19 mouse cellular contexts compared by ENCODE assay signal in genomic region chr5:54212038-54212589, GRCm38 (mm10).
A peak's percentile ranks its signal among the peaks of the same experiment; 100 is the strongest.
DNase-seq lines count a peak whose midpoint lies in the region; ATAC-seq and TF ChIP-seq lines count a peak whose summit lies in the region.
"Had no signal": no experiment of that assay in that cellular context is flagged by ENCODE, and none has a peak within 500 bp of the region (broad histone marks: within the 10 kb centered on the region; RNA-seq: fewer than 3 reads in every experiment).

No protein-coding gene starts in this region.

- H3K4me3 ChIP-seq in heart, postnatal 0 days (ENCODE audit: low read depth, low read length), result no peak overlapping the region
- H3K4me3 ChIP-seq in kidney, postnatal 0 days (replicated peaks; ENCODE audit: low read depth, low read length), result no peak overlapping the region
- no peak overlapping the region for H3K4me3 ChIP-seq in CH12.LX (replicated peaks in 1 of 3; ENCODE audit: low read depth in 2 of 3, low read length in 2 of 3, poor library complexity in 1 of 3)
- H3K4me3 ChIP-seq: embryonic facial prominence, embryonic 13.5 days; forebrain, embryonic 12.5 days; heart, embryonic 12.5 days; hindbrain, embryonic 15.5 days had no signal

- H3K4me2 ChIP-seq in heart, postnatal 0 days (ENCODE audit: low read depth, low read length), result no peak overlapping the region
- no peak overlapping the region for H3K4me2 ChIP-seq in kidney, postnatal 0 days (ENCODE audit: low read length)
- peak overlapping the region; percentile 37; the same call in 1 of the 2 replicates for H3K4me2 ChIP-seq in CH12.LX (ENCODE audit: insufficient read depth, low read depth, poor library complexity, severe bottlenecking)
- H3K4me2 ChIP-seq: embryonic facial prominence, embryonic 13.5 days; forebrain, embryonic 12.5 days; heart, embryonic 12.5 days; hindbrain, embryonic 15.5 days had no signal

- no peak for TF ChIP-seq POLR2A in CH12.LX (IDR thresholded peaks at IDR 0.05; ENCODE audit: low read depth, low read length)

- H3K9ac ChIP-seq in heart, postnatal 0 days (replicated peaks; ENCODE audit: low read depth, low read length), result no peak overlapping the region
- H3K9ac ChIP-seq in kidney, postnatal 0 days (ENCODE audit: low read depth, low read length), result no peak overlapping the region
- H3K9ac ChIP-seq in CH12.LX (ENCODE audit: insufficient read depth, low read depth), result no peak overlapping the region
- H3K9ac ChIP-seq: embryonic facial prominence, embryonic 13.5 days; forebrain, embryonic 12.5 days; heart, embryonic 12.5 days; hindbrain, embryonic 15.5 days had no signal

- 59% methylated on average over 5 of the region's 5 CpGs for WGBS in heart, postnatal 0 days
- 18% methylated on average over 5 of the region's 5 CpGs for WGBS in kidney, postnatal 0 days

- H3K4me1 ChIP-seq in heart, postnatal 0 days (ENCODE audit: control insufficient read depth, insufficient read depth), result no peaks in the 10 kb centered on the region; the same call in 1 of the 2 replicates
- no peaks in the 10 kb centered on the region for H3K4me1 ChIP-seq in kidney, postnatal 0 days (replicated peaks; ENCODE audit: insufficient read depth, low read length)
- peaks cover 2 to 9% of the 10 kb centered on the region in 2 experiments; a peak in 3 of 4 replicates for H3K4me1 ChIP-seq in CH12.LX (ENCODE audit: control insufficient read depth in 1 of 2, insufficient read depth in 2 of 2)
- H3K4me1 ChIP-seq: embryonic facial prominence, embryonic 13.5 days; forebrain, embryonic 12.5 days; hindbrain, embryonic 15.5 days had no signal

- no peaks in the 10 kb centered on the region for H3K27me3 ChIP-seq in heart, postnatal 0 days (ENCODE audit: control insufficient read depth, insufficient read depth, low read length)
- H3K27me3 ChIP-seq in kidney, postnatal 0 days (ENCODE audit: insufficient read depth, low read length), result no peaks in the 10 kb centered on the region
- H3K27me3 ChIP-seq in CH12.LX (replicated peaks), result no peaks in the 10 kb centered on the region
- H3K27me3 ChIP-seq: embryonic facial prominence, embryonic 13.5 days; forebrain, embryonic 12.5 days; heart, embryonic 12.5 days; hindbrain, embryonic 15.5 days had no signal

- no peak for ATAC-seq in heart, postnatal 0 days (ENCODE audit: insufficient read depth, low read depth)
- ATAC-seq in kidney, postnatal 0 days (replicated peaks; ENCODE audit: low FRiP score, low read depth), result no peak

- dilution Hi-C loops in CH12.LX (cut with MboI; ENCODE audit: extremely low pct_ligation_motif_present, extremely low pct_unique_long_range_greater_than_20kb, low sequenced_read_pairs), result no loop called here

- 0 out of 2 replicates have a peak, but pooled peaks cover 3% of the 10 kb centered on the region for H3K9me3 ChIP-seq in heart, postnatal 0 days (replicated peaks; ENCODE audit: control insufficient read depth, low read length)
- H3K9me3 ChIP-seq in kidney, postnatal 0 days (replicated peaks; ENCODE audit: low read length), result no peaks in the 10 kb centered on the region
- no peaks in the 10 kb centered on the region for H3K9me3 ChIP-seq in CH12.LX (replicated peaks; ENCODE audit: low read length)
- H3K9me3 ChIP-seq: embryonic facial prominence, embryonic 13.5 days; forebrain, embryonic 12.5 days; heart, embryonic 12.5 days; hindbrain, embryonic 15.5 days had no signal

- no peak overlapping the region for H3K27ac ChIP-seq in heart, postnatal 0 days (ENCODE audit: low read depth)
- H3K27ac ChIP-seq in kidney, postnatal 0 days, result no peak overlapping the region
- no peak overlapping the region for H3K27ac ChIP-seq in CH12.LX (ENCODE audit: insufficient read depth, low read depth)
- H3K27ac ChIP-seq: embryonic facial prominence, embryonic 13.5 days; forebrain, embryonic 12.5 days; hindbrain, embryonic 15.5 days had no signal

- no peak for TF ChIP-seq EP300 in heart, postnatal 0 days (IDR thresholded peaks at IDR 0.05; ENCODE audit: low read depth)
- no peak for TF ChIP-seq EP300 in CH12.LX (IDR thresholded peaks at IDR 0.05; ENCODE audit: low read length)

- no peak for TF ChIP-seq CTCF in heart, postnatal 0 days (IDR thresholded peaks at IDR 0.05; ENCODE audit: low read depth)
- no peak for TF ChIP-seq CTCF in kidney, postnatal 0 days (IDR thresholded peaks at IDR 0.05; ENCODE audit: low read depth)
- no peak for TF ChIP-seq CTCF in CH12.LX (conservative IDR thresholded peaks at IDR 0.05 in 1 of 2, IDR thresholded peaks at IDR 0.05 in 1 of 2; ENCODE audit: low read depth in 2 of 2, low read length in 2 of 2)

- peak; percentile 10 for DNase-seq in heart, postnatal 0 days (ENCODE audit: low spot score)
- no peak for DNase-seq in heart, adult 8-10 months (ENCODE audit: low spot score)
- peak; percentile 21 for DNase-seq in kidney, postnatal 0 days (ENCODE audit: low spot score)
- no peak for DNase-seq in kidney, adult 9 months
- peak; percentile 6 for DNase-seq in CH12.LX (ENCODE audit: extremely low read depth)
- peak; percentile 23 for DNase-seq in embryo, embryonic 11 days
- DNase-seq in gastrocnemius, adult 18-20 months (ENCODE audit: low spot score), result no peak
- DNase-seq: adrenal gland, adult 2 months; adrenal gland, postnatal 25 days; cerebellum, adult 18-20 months; cerebellum, adult 9-11 months; cerebellum, postnatal 36 days; gastrocnemius, postnatal 36 days; heart, adult 18-20 months; heart, postnatal 36 days had no signal

- no peak for TF ChIP-seq RAD21 in CH12.LX (IDR thresholded peaks at IDR 0.05; ENCODE audit: low read depth, low read length)

- H3K79me2 ChIP-seq in CH12.LX (replicated peaks; ENCODE audit: control insufficient read depth, extremely low read depth, insufficient read depth, poor library complexity, severe bottlenecking), result no peaks in the 10 kb centered on the region

- no peaks in the 10 kb centered on the region for H3K36me3 ChIP-seq in heart, postnatal 0 days (replicated peaks; ENCODE audit: control insufficient read depth, insufficient read depth, low read length)
- no peaks in the 10 kb centered on the region for H3K36me3 ChIP-seq in kidney, postnatal 0 days (ENCODE audit: insufficient read depth, low read length)
- H3K36me3 ChIP-seq in CH12.LX (replicated peaks in 1 of 2; ENCODE audit: control insufficient read depth in 1 of 2, insufficient read depth in 1 of 2, low read length in 1 of 2), result no peaks in the 10 kb centered on the region
- H3K36me3 ChIP-seq: embryonic facial prominence, embryonic 13.5 days; forebrain, embryonic 12.5 days; heart, embryonic 12.5 days; hindbrain, embryonic 15.5 days had no signal

- in situ Hi-C loops in CH12.LX (cut with MboI; ENCODE audit: low pct_ligation_motif_present, low pct_unique_long_range_greater_than_20kb, low sequenced_read_pairs), result no loop called here

TF ChIP-seq in CH12.LX, 34 proteins besides CTCF, POLR2A, EP300 and RAD21:
- no peak for TF ChIP-seq ZC3H11A (IDR thresholded peaks at IDR 0.05; ENCODE audit: low read depth, low read length)
- peak; percentile 59 for TF ChIP-seq HCFC1 (IDR thresholded peaks at IDR 0.05; ENCODE audit: low read depth, low read length)

Comparison
In these comparisons a context has a peak if more than half of its experiments do, and no peak if none do; other contexts are left out.
1. DNase-seq: peak in heart, postnatal 0 days (single experiment), kidney, postnatal 0 days (single experiment), CH12.LX (single experiment) and embryo, embryonic 11 days (single experiment); none in heart, adult 8-10 months (single experiment), kidney, adult 9 months (single experiment) and gastrocnemius, adult 18-20 months (single experiment).